Mouse (Mus musculus) kidney, embryonic 15.5 days (tissue): Measurements from ENCODE around the gene Gabrb3. TPM values are rescaled to one million over a fixed set of nuclear protein-coding genes. Genes with fewer than 3 reads are reported as not detected.
A peak's percentile ranks its signal among the peaks of the same experiment; 100 is the strongest.

Experiments used
- ATAC-seq: fragments of 200-750 bp; cut with Nextera tagmentation; replicated peaks from 2 replicates; pipeline ENCODE4 v1.8.0; 2017; ENCODE audit warnings: moderate TSS enrichment; ENCODE audit not compliant: low FRiP score
- H3K27ac ChIP-seq: fragments of 300-500 bp; sonication (generic); 2 replicates; pipeline ENCODE4 v1.5.1; 2015; ENCODE audit warnings: mild to moderate bottlenecking, inconsistent platforms
- H3K27me3 ChIP-seq: fragments of 300-500 bp; sonication (generic); 2 replicates; pipeline ENCODE4 v1.6.1; 2015; ENCODE audit warnings: inconsistent platforms
- H3K36me3 ChIP-seq: fragments of 300-500 bp; sonication (generic); 2 replicates; pipeline ENCODE4 v1.6.1; 2015; ENCODE audit warnings: inconsistent platforms
- H3K4me1 ChIP-seq: fragments of 300-500 bp; sonication (generic); 2 replicates; pipeline ENCODE4 v1.6.1; 2015; ENCODE audit warnings: inconsistent platforms
- H3K4me2 ChIP-seq: fragments of 300-500 bp; sonication (generic); 2 replicates; pipeline ENCODE4 v1.6.1; 2015; ENCODE audit warnings: moderate library complexity, mild to moderate bottlenecking, inconsistent platforms
- H3K4me3 ChIP-seq: fragments of 300-500 bp; sonication (generic); replicated peaks from 2 replicates; pipeline ENCODE4 v1.5.1; 2015; ENCODE audit warnings: mild to moderate bottlenecking, inconsistent platforms
- H3K9ac ChIP-seq: fragments of 300-500 bp; sonication (generic); 2 replicates; pipeline ENCODE4 v1.6.1; 2015; ENCODE audit warnings: mild to moderate bottlenecking, inconsistent platforms
- H3K9me3 ChIP-seq: fragments of 300-500 bp; sonication (generic); replicated peaks from 2 replicates; pipeline ENCODE4 v1.6.1; 2016; ENCODE audit warnings: inconsistent platforms
- WGBS: fragments of 180-500 bp; shearing (Covaris S2); methylation state at CpG from one replicate; pipeline ENCODE4 v1.1.7; 2015; ENCODE audit warnings: mixed read lengths; 5-methylcytosine and 5-hydroxymethylcytosine counted together
- polyA plus RNA-seq: library from polyadenylated mRNA; unstranded; fragments of >200 nt; fragmentation: Nextera tagmentation; extraction: Ambion mirVana; gene quantifications from 2 replicates; pipeline ENCODE4 v1.2.1, GENCODE M21; 2015

Gabrb3 gene
- polyA plus RNA-seq, 1 experiment from 2014 or later = 1.8 TPM

GRCm38 (mm10) chr7:57538565-57538964, 119.1 kb downstream of the Gabrb3 start:
- peak; percentile 33; the same call in 1 of the 2 replicates for ATAC-seq

GRCm38 (mm10) chr7:57560732-57561436, 141.4 kb downstream of the Gabrb3 start:
- no peaks in the 10 kb centered on the region for H3K4me1 ChIP-seq
- H3K4me3 ChIP-seq = no peak overlapping the region
- no peak overlapping the region for H3K4me2 ChIP-seq
- no peak overlapping the region for H3K9ac ChIP-seq
- no peak for ATAC-seq
- H3K36me3 ChIP-seq = no peaks in the 10 kb centered on the region
- no peaks in the 10 kb centered on the region for H3K27me3 ChIP-seq
- 80% methylated on average over 3 of the region's 3 CpGs for WGBS
- H3K27ac ChIP-seq = no peak overlapping the region
- H3K9me3 ChIP-seq = no peaks in the 10 kb centered on the region

More at GRCm38 (mm10) chr7:57538565-57538964, 119.1 kb downstream of the Gabrb3 start:
- Histone ChIP-seq H3K27me3 (no peaks in the 10 kb centered on the region), H3K27ac (no peak overlapping the region), H3K4me1 (no peaks in the 10 kb centered on the region), H3K36me3 (no peaks in the 10 kb centered on the region), H3K4me2 (no peak overlapping the region), H3K9ac (no peak overlapping the region), H3K9me3 (no peaks in the 10 kb centered on the region), H3K4me3 (no peak overlapping the region)
- WGBS = 18% methylated on average over 7 of the region's 7 CpGs

GRCm38 (mm10) chr7:57564403-57564802, 144.9 kb downstream of the Gabrb3 start:
- Histone ChIP-seq H3K4me2 (no peak overlapping the region), H3K27me3 (no peaks in the 10 kb centered on the region), H3K9me3 (no peaks in the 10 kb centered on the region), H3K27ac (no peak overlapping the region), H3K9ac (no peak overlapping the region), H3K4me3 (no peak overlapping the region), H3K36me3 (no peaks in the 10 kb centered on the region), H3K4me1 (no peaks in the 10 kb centered on the region)
- 90% methylated on average over 12 of the region's 12 CpGs for WGBS
- no peak for ATAC-seq

GRCm38 (mm10) chr7:57590451-57591248, 171.2 kb downstream of the Gabrb3 start:
- H3K9me3 ChIP-seq = no peaks in the 10 kb centered on the region
- WGBS = under 1% methylated on average over 54 of the region's 74 CpGs

GRCm38 (mm10) chr7:57591249-57591577, 171.7 kb downstream of the Gabrb3 start:
- Histone ChIP-seq H3K9ac (peak overlapping the region; percentile 37; the same call in 1 of the 2 replicates), H3K36me3 (no peaks in the 10 kb centered on the region), H3K9me3 (no peaks in the 10 kb centered on the region), H3K4me3 (peak overlapping the region; percentile 65), H3K4me1 (peaks cover 16% of the 10 kb centered on the region), H3K4me2 (peak overlapping the region; percentile 96), H3K27me3 (peaks cover 46% of the 10 kb centered on the region), H3K27ac (no peak overlapping the region)
- ATAC-seq = peak; percentile 74
- WGBS = under 1% methylated on average over 33 of the region's 34 CpGs

More at GRCm38 (mm10) chr7:57590451-57591248, 171.2 kb downstream of the Gabrb3 start:
- Histone ChIP-seq H3K9ac (peak overlapping the region; percentile 52), H3K27ac (no peak overlapping the region), H3K4me1 (peaks cover 16% of the 10 kb centered on the region), H3K27me3 (peaks cover 46% of the 10 kb centered on the region), H3K36me3 (no peaks in the 10 kb centered on the region), H3K4me3 (peak overlapping the region; percentile 65), H3K4me2 (peak overlapping the region; percentile 96)
- ATAC-seq = peak; percentile 97

- H3K4me3 ChIP-seq = peak overlapping the region; percentile 65
- under 1% methylated on average over 56 of the region's 56 CpGs for WGBS
- peak overlapping the region; percentile 96 for H3K4me2 ChIP-seq
- peaks cover 46% of the 10 kb centered on the region for H3K27me3 ChIP-seq
- ATAC-seq = peak; percentile 62
- H3K9me3 ChIP-seq = no peaks in the 10 kb centered on the region
- 0 out of 2 replicates have a peak overlapping the region, but pooled peaks have one; percentile 37 for H3K9ac ChIP-seq
- H3K27ac ChIP-seq = no peak overlapping the region
- H3K36me3 ChIP-seq = no peaks in the 10 kb centered on the region
- H3K4me1 ChIP-seq = peaks cover 16% of the 10 kb centered on the region
Measured at GRCm38 (mm10) chr7:57591578-57592431, 172.3 kb downstream of the Gabrb3 start.

- H3K9me3 ChIP-seq = no peaks in the 10 kb centered on the region
- ATAC-seq = no peak
- no peaks in the 10 kb centered on the region for H3K4me1 ChIP-seq
- no peaks in the 10 kb centered on the region for H3K36me3 ChIP-seq
- no peak overlapping the region for H3K27ac ChIP-seq
- H3K9ac ChIP-seq = no peak overlapping the region
- 63% methylated on average over 5 of the region's 5 CpGs for WGBS
- H3K27me3 ChIP-seq = peaks cover 3% of the 10 kb centered on the region; the same call in 1 of the 2 replicates
- no peak overlapping the region for H3K4me2 ChIP-seq
- no peak overlapping the region for H3K4me3 ChIP-seq
Measured at GRCm38 (mm10) chr7:57597341-57597740, 177.8 kb downstream of the Gabrb3 start.

GRCm38 (mm10) chr7:57618697-57619096, 199.2 kb downstream of the Gabrb3 start:
- no peaks in the 10 kb centered on the region for H3K9me3 ChIP-seq
- no peak for ATAC-seq
- H3K36me3 ChIP-seq = no peaks in the 10 kb centered on the region
- no peak overlapping the region for H3K27ac ChIP-seq
- no peaks in the 10 kb centered on the region for H3K4me1 ChIP-seq
- H3K4me2 ChIP-seq = no peak overlapping the region
- no peaks in the 10 kb centered on the region for H3K27me3 ChIP-seq
- H3K9ac ChIP-seq = no peak overlapping the region
- 51% methylated on average over 3 of the region's 3 CpGs for WGBS
- H3K4me3 ChIP-seq = no peak overlapping the region

- no peak overlapping the region for H3K9ac ChIP-seq
- H3K9me3 ChIP-seq = no peaks in the 10 kb centered on the region
- no peaks in the 10 kb centered on the region for H3K27me3 ChIP-seq
- no peak overlapping the region for H3K27ac ChIP-seq
- ATAC-seq = no peak
- H3K36me3 ChIP-seq = no peaks in the 10 kb centered on the region
- H3K4me2 ChIP-seq = no peak overlapping the region
- WGBS = 93% methylated on average over 2 of the region's 2 CpGs
- H3K4me3 ChIP-seq = no peak overlapping the region
- no peaks in the 10 kb centered on the region for H3K4me1 ChIP-seq
Measured at GRCm38 (mm10) chr7:57620036-57620435, 200.5 kb downstream of the Gabrb3 start.

GRCm38 (mm10) chr7:57623718-57624117, 204.2 kb downstream of the Gabrb3 start:
- H3K9ac ChIP-seq = no peak overlapping the region
- H3K4me3 ChIP-seq = no peak overlapping the region
- H3K4me1 ChIP-seq = no peaks in the 10 kb centered on the region
- ATAC-seq = no peak
- H3K27me3 ChIP-seq = no peaks in the 10 kb centered on the region
- 78% methylated on average over 4 of the region's 4 CpGs for WGBS
- H3K9me3 ChIP-seq = no peaks in the 10 kb centered on the region
- H3K4me2 ChIP-seq = no peak overlapping the region
- H3K27ac ChIP-seq = no peak overlapping the region
- no peaks in the 10 kb centered on the region for H3K36me3 ChIP-seq

GRCm38 (mm10) chr7:57635026-57635425, 215.5 kb downstream of the Gabrb3 start:
- 0 out of 2 replicates have a peak, but pooled peaks cover 7% of the 10 kb centered on the region for H3K4me1 ChIP-seq
- 58% methylated on average over 4 of the region's 4 CpGs for WGBS
- no peak overlapping the region for H3K4me2 ChIP-seq
- no peak overlapping the region for H3K9ac ChIP-seq
- H3K4me3 ChIP-seq = no peak overlapping the region
- no peak overlapping the region for H3K27ac ChIP-seq
- no peak for ATAC-seq
- no peaks in the 10 kb centered on the region for H3K9me3 ChIP-seq
- H3K36me3 ChIP-seq = no peaks in the 10 kb centered on the region
- no peaks in the 10 kb centered on the region for H3K27me3 ChIP-seq
